Mouse (Mus musculus) small intestine, adult 2 months (tissue): ENCODE measurements around the gene Phactr2. TPM values are rescaled to one million over a fixed set of nuclear protein-coding genes. Genes with fewer than 3 reads are reported as not detected.

Experiments used
- H3K27ac ChIP-seq: fragments of 200-500 bp; 2 replicates; pipeline ENCODE4 v1.5.1; 2012; ENCODE audit warnings: low read depth, low read length, control low read depth, inconsistent platforms; ENCODE audit not compliant: insufficient read depth
- H3K27me3 ChIP-seq: fragments of 200-500 bp; 2 replicates; pipeline ENCODE4 v1.6.1; 2012; ENCODE audit warnings: mild to moderate bottlenecking, moderate library complexity, low read length, inconsistent platforms; ENCODE audit not compliant: control insufficient read depth, insufficient read depth
- H3K36me3 ChIP-seq: fragments of 200-500 bp; 2 replicates; pipeline ENCODE4 v1.6.1; 2012; ENCODE audit warnings: mild to moderate bottlenecking, low read length, control low read depth, inconsistent platforms; ENCODE audit not compliant: control insufficient read depth, insufficient read depth
- H3K4me1 ChIP-seq: fragments of 200-500 bp; 2 replicates; pipeline ENCODE4 v1.6.1; 2012; ENCODE audit warnings: low read length, inconsistent platforms, mixed read lengths; ENCODE audit not compliant: control insufficient read depth, insufficient read depth, insufficient read length
- H3K4me3 ChIP-seq: fragments of 200-500 bp; 2 replicates; pipeline ENCODE4 v1.5.1; 2012; ENCODE audit warnings: low read depth, mild to moderate bottlenecking, control low read depth, inconsistent platforms, low read length, moderate library complexity
- CTCF ChIP-seq: fragments of 200-500 bp; IDR thresholded peaks from 2 replicates; pipeline ENCODE4 v1.5.1; 2012; ENCODE audit warnings: low read depth, mild to moderate bottlenecking, control low read depth, inconsistent platforms, low read length, moderate library complexity, mixed read lengths; ENCODE audit not compliant: insufficient replicate concordance, insufficient read length; ENCODE audit errors: extremely low read depth
- POLR2A ChIP-seq: fragments of 200-500 bp; IDR thresholded peaks from 2 replicates; pipeline ENCODE4 v1.6.1; 2012; ENCODE audit warnings: low read depth, mild to moderate bottlenecking, control low read depth, inconsistent platforms, low read length, moderate library complexity
- WGBS: fragments of 180-500 bp; shearing (Covaris S2); methylation state at CpG from one replicate; pipeline ENCODE4 v1.1.7; 2018; 5-methylcytosine and 5-hydroxymethylcytosine counted together
- polyA plus RNA-seq: library from polyadenylated mRNA; depleted of rRNA; stranded (reverse); fragments of >200 nt; gene quantifications from 2 replicates; pipeline ENCODE4 v1.2.3, GENCODE M21; 2012

Phactr2 gene
- polyA plus RNA-seq, 1 experiment = 4.5 TPM

- H3K4me3 ChIP-seq = no peak overlapping the region
- TF ChIP-seq CTCF = no peak
- TF ChIP-seq POLR2A = no peak
- 7% methylated on average over 3 of the region's 3 CpGs for WGBS
- H3K36me3 ChIP-seq = no peaks in the 10 kb centered on the region
- peaks cover 3% of the 10 kb centered on the region; the same call in 1 of the 2 replicates for H3K4me1 ChIP-seq
- H3K27me3 ChIP-seq = no peaks in the 10 kb centered on the region
- no peak overlapping the region for H3K27ac ChIP-seq
These were observed 98.4 kb downstream of the Phactr2 start for GRCm38 (mm10) chr10:13375820-13376219.

GRCm38 (mm10) chr10:13369581-13370375, 104.4 kb downstream of the Phactr2 start:
- TF ChIP-seq POLR2A (no peak), CTCF (no peak)

GRCm38 (mm10) chr10:13364286-13364580, 110.0 kb downstream of the Phactr2 start:
- Histone ChIP-seq H3K4me3 (no peak overlapping the region), H3K27me3 (no peaks in the 10 kb centered on the region), H3K36me3 (no peaks in the 10 kb centered on the region), H3K4me1 (no peaks in the 10 kb centered on the region), H3K27ac (no peak overlapping the region)
- TF ChIP-seq CTCF = no peak
- no peak for TF ChIP-seq POLR2A
- 62% methylated on average over 2 of the region's 2 CpGs for WGBS

More at GRCm38 (mm10) chr10:13369581-13370375, 104.4 kb downstream of the Phactr2 start:
- no peak overlapping the region for H3K4me3 ChIP-seq
- no peaks in the 10 kb centered on the region for H3K4me1 ChIP-seq
- H3K36me3 ChIP-seq = no peaks in the 10 kb centered on the region
- 64% methylated on average over 13 of the region's 13 CpGs for WGBS
- no peaks in the 10 kb centered on the region for H3K27me3 ChIP-seq
- no peak overlapping the region for H3K27ac ChIP-seq

- Histone ChIP-seq H3K4me1 (no peaks in the 10 kb centered on the region), H3K27me3 (no peaks in the 10 kb centered on the region), H3K36me3 (no peaks in the 10 kb centered on the region), H3K4me3 (no peak overlapping the region), H3K27ac (no peak overlapping the region)
- 83% methylated on average over 11 of the region's 11 CpGs for WGBS
- TF ChIP-seq POLR2A (no peak), CTCF (no peak)
These were observed 110.5 kb downstream of the Phactr2 start for GRCm38 (mm10) chr10:13363499-13364285.

- Histone ChIP-seq H3K27me3 (no peaks in the 10 kb centered on the region; the same call in 1 of the 2 replicates), H3K4me3 (no peak overlapping the region), H3K4me1 (no peaks in the 10 kb centered on the region), H3K36me3 (no peaks in the 10 kb centered on the region), H3K27ac (no peak overlapping the region)
- TF ChIP-seq CTCF = no peak
- TF ChIP-seq POLR2A = no peak
These were observed 113.3 kb downstream of the Phactr2 start for GRCm38 (mm10) chr10:13360913-13361312.

- Histone ChIP-seq H3K27me3 (no peaks in the 10 kb centered on the region; the same call in 1 of the 2 replicates), H3K4me3 (no peak overlapping the region), H3K36me3 (no peaks in the 10 kb centered on the region), H3K4me1 (no peaks in the 10 kb centered on the region), H3K27ac (no peak overlapping the region)
- WGBS = 93% methylated on average over 5 of the region's 5 CpGs
- TF ChIP-seq POLR2A = no peak
- no peak for TF ChIP-seq CTCF
These were observed 114.4 kb downstream of the Phactr2 start for GRCm38 (mm10) chr10:13359846-13360245.

GRCm38 (mm10) chr10:13358679-13359078, 115.5 kb downstream of the Phactr2 start:
- Histone ChIP-seq H3K27me3 (no peaks in the 10 kb centered on the region; the same call in 1 of the 2 replicates), H3K36me3 (no peaks in the 10 kb centered on the region), H3K27ac (no peak overlapping the region), H3K4me1 (no peaks in the 10 kb centered on the region), H3K4me3 (no peak overlapping the region)
- TF ChIP-seq CTCF (no peak), POLR2A (no peak)
- WGBS = 11% methylated on average over 3 of the region's 3 CpGs
